Mouse (Mus musculus) effector memory CD4-positive, alpha-beta T cell, adult 5 months (primary cell): ENCODE data around the gene Htr3a. TPM values are rescaled to one million over a fixed set of nuclear protein-coding genes. Genes with fewer than 3 reads are reported as not detected.

Experiments used
- polyA plus RNA-seq: library from polyadenylated mRNA; unstranded; fragments of 100-300 nt; shearing (Covaris generic); gene quantifications from one replicate; pipeline ENCODE4 v1.2.1, GENCODE M21; 2017

Htr3a gene
- not detected for polyA plus RNA-seq

DNA sequence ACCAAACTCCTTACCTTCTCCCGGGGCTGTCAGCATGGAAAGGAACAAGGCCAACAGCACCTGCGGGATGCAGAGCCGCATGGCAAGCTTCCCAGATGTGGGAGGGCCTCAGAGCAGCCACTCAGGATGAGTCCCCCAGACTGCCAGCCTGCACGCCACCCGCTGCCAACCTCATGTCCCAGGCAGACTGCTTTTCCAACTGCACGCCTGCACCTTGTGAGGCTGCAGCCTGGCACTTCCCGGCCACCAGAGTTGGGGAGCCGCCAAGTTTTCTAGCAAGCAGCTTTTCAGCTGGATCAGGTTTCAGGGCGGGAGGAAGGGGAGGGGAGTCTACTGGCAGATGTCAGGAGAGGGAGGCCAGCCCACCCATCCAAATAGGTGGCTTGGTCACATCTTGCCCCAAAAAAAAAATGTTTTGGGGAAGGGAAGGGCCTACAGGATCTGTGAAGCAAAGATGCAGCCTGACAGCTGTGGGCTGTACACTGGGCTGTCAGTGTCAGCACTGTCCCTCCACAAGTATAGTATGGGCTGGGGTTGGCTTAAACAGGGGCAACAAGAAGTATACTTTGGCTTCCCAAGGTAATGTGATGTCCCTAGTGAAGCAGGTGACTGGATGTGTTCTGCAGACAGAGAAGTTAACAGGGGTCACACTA, at the start of gene Htr3a:
Htr3a (minus strand) TSS at position 215 of the 653 bp plus-strand sequence.

Other genes with a start within 250 kb of the Htr3a start
- gene Zbtb16, start 74.9 kb downstream of the Htr3a start, polyA plus RNA-seq, result not detected
- not detected for gene Htr3b, start 53.9 kb upstream of the Htr3a start, polyA plus RNA-seq
- 21.0 TPM for gene Usp28, start 74.3 kb upstream of the Htr3a start, polyA plus RNA-seq
- gene Zw10, start 144.5 kb upstream of the Htr3a start, polyA plus RNA-seq, result 39.6 TPM
- gene Tmprss5, start 170.2 kb upstream of the Htr3a start, polyA plus RNA-seq, result not detected